Mouse (Mus musculus) stomach, postnatal 0 days (tissue): ENCODE measurements around the gene Sowahb. TPM values are rescaled to one million over a fixed set of nuclear protein-coding genes. Genes with fewer than 3 reads are reported as not detected.
"Not testable (repeated sequence)": the region's sequence is repeated elsewhere in the genome, so short reads cannot be mapped to it uniquely, and the experiment has no call there.

Experiments
- ATAC-seq: fragments of 200-750 bp; cut with Nextera tagmentation; 2 replicates; pipeline ENCODE4 v1.8.0; 2017; ENCODE audit not compliant: low FRiP score, low TSS enrichment
- DNase-seq: peaks from one replicate; pipeline ENCODE4 v3.0.0-alpha.2; 2016; ENCODE audit warnings: low spot score
- H3K27ac ChIP-seq: fragments of 300-500 bp; sonication (generic); replicated peaks from 2 replicates; pipeline ENCODE4 v1.5.1; 2014; ENCODE audit warnings: mild to moderate bottlenecking, control low read depth
- H3K27me3 ChIP-seq: fragments of 300-500 bp; sonication (generic); 2 replicates; pipeline ENCODE4 v1.6.1; 2014; ENCODE audit warnings: low read length; ENCODE audit not compliant: control insufficient read depth, insufficient read depth
- H3K36me3 ChIP-seq: fragments of 300-500 bp; sonication (generic); 2 replicates; pipeline ENCODE4 v1.6.1; 2014; ENCODE audit warnings: low read length, mixed read lengths; ENCODE audit not compliant: control insufficient read depth, insufficient read depth
- H3K4me1 ChIP-seq: fragments of 300-500 bp; sonication (generic); replicated peaks from 2 replicates; pipeline ENCODE4 v1.6.1; 2014; ENCODE audit warnings: antibody characterized with exemption; ENCODE audit not compliant: control insufficient read depth, insufficient read depth
- H3K4me2 ChIP-seq: fragments of 300-500 bp; sonication (generic); replicated peaks from 2 replicates; pipeline ENCODE4 v1.6.1; 2014; ENCODE audit warnings: low read depth, mild to moderate bottlenecking, control low read depth, moderate library complexity
- H3K4me3 ChIP-seq: fragments of 300-500 bp; sonication (generic); 2 replicates; pipeline ENCODE4 v1.5.1; 2014; ENCODE audit warnings: low read depth, low read length, control low read depth
- H3K9ac ChIP-seq: fragments of 300-500 bp; sonication (generic); 2 replicates; pipeline ENCODE4 v1.6.1; 2014; ENCODE audit warnings: mild to moderate bottlenecking, low read length, control low read depth, mixed read lengths
- H3K9me3 ChIP-seq: fragments of 300-500 bp; sonication (generic); 2 replicates; pipeline ENCODE4 v1.6.1; 2016; ENCODE audit warnings: low read length; ENCODE audit not compliant: control insufficient read depth
- CTCF ChIP-seq: IDR thresholded peaks from 2 replicates; pipeline ENCODE4 v1.5.1; 2016; ENCODE audit warnings: antibody characterized with exemption, low read depth, mild to moderate bottlenecking, moderate library complexity
- EP300 ChIP-seq: optimal IDR thresholded peaks from 2 replicates; pipeline ENCODE3; 2016; ENCODE audit warnings: antibody characterized with exemption
- WGBS: fragments of 180-500 bp; shearing (Covaris S2); extraction: QIAGEN DNeasy Blood & Tissue Kit; methylation state at CpG from one replicate; pipeline ENCODE4 v1.1.7; 2014; 5-methylcytosine and 5-hydroxymethylcytosine counted together
- polyA plus RNA-seq: library from polyadenylated mRNA; unstranded; fragments of >200 nt; fragmentation: Nextera tagmentation; extraction: Ambion mirVana; gene quantifications from 2 replicates; pipeline ENCODE4 v1.2.1, GENCODE M21; 2015

Sowahb gene
- polyA plus RNA-seq, 1 experiment from 2014 or later = 1.7 TPM

GRCm38 (mm10) chr5:93027120-93027675, 17.6 kb downstream of the Sowahb start:
- Histone ChIP-seq H3K36me3 (no peaks in the 10 kb centered on the region), H3K9ac (0 out of 2 replicates have a peak overlapping the region, but pooled peaks have one; percentile 45), H3K4me1 (peaks cover 9% of the 10 kb centered on the region), H3K9me3 (no peaks in the 10 kb centered on the region), H3K27ac (peak overlapping the region; percentile 74), H3K27me3 (no peaks in the 10 kb centered on the region), H3K4me3 (no peak overlapping the region), H3K4me2 (0 out of 2 replicates have a peak overlapping the region, but pooled peaks have one; percentile 20)
- DNase-seq = peak; percentile 31
- no peak; the same call in 1 of the 2 replicates for ATAC-seq
- 26% methylated on average over 9 of the region's 9 CpGs for WGBS
- no peak for TF ChIP-seq EP300

DNA sequence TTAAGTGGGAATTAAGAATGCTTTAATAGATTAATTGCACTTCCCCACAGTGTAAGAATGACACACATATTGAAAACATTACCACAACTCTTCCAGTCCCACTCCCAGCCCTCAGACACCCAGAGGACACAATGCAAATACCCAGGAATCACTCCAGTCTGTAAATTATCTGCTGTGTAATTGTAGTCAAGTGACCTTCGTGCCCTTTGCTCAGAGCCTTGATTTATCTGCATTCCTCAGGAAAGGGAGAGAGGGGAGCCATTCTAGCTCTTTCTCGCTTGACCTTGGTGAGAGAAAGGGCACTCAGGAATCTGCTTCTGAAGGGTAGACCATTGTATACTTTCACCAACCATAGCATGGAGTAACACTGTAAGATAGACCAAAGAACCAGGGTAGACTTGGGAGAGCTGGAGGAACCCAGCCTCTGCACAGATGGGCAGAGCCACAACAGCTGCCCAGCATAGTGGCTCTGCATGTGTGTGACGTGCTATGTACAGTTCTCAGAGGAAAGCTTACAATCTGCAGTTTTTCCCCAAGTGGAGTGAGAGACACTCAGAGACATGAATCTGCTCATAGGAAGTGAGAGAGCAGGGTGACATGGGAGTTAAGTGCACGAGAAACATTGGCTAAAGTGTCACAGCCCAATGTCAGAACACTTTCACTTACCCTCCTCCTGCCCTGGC, 18.2 kb downstream of the Sowahb start:
- Histone ChIP-seq H3K9ac (no peak overlapping the region), H3K4me2 (0 out of 2 replicates have a peak overlapping the region, but pooled peaks have one; percentile 20), H3K27me3 (no peaks in the 10 kb centered on the region), H3K4me3 (no peak overlapping the region), H3K9me3 (no peaks in the 10 kb centered on the region), H3K4me1 (peaks cover 9% of the 10 kb centered on the region), H3K36me3 (no peaks in the 10 kb centered on the region), H3K27ac (peak overlapping the region; percentile 74)
- no peak for TF ChIP-seq CTCF
- TF ChIP-seq EP300 = no peak
- WGBS = 46% methylated on average over 4 of the region's 4 CpGs
- DNase-seq (no peak), ATAC-seq (no peak)

DNA sequence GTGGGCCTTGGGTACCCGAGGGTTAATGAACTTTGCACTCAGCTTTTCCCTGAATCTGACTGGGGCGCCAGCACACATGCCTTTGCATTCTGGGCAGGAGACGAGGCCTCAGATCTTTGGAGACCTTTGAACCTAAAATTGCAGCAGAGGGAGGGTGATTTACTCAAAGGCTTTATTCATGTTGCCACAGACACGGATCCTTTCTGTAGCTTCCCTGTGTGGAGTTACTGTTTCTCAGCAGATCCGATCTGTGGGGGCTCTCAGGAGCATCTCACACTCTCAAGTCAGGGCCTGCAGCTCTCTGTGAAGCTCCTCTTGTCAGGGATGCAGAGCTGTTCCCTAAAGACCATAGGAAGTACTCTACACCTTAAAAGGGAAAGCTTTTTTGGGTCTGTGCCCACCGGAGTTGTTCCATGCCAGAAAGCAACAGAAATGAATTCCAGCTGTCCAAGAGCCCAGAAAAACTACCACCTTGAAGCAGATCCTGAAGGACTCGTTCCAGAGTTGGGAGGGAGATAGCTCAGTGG, 20.0 kb downstream of the Sowahb start:
- no peaks in the 10 kb centered on the region for H3K27me3 ChIP-seq
- peak; percentile 42; the same call in 1 of the 2 replicates for ATAC-seq
- H3K27ac ChIP-seq = peak overlapping the region; percentile 56; the same call in 1 of the 2 replicates
- TF ChIP-seq CTCF = no peak
- no peak for TF ChIP-seq EP300
- H3K9ac ChIP-seq = no peak overlapping the region
- H3K9me3 ChIP-seq = no peaks in the 10 kb centered on the region
- H3K36me3 ChIP-seq = no peaks in the 10 kb centered on the region
- 13% methylated on average over 7 of the region's 7 CpGs for WGBS
- peak; percentile 37 for DNase-seq
- no peak overlapping the region for H3K4me2 ChIP-seq
- H3K4me3 ChIP-seq = no peak overlapping the region
- H3K4me1 ChIP-seq = peaks cover 9% of the 10 kb centered on the region

- DNase-seq = no peak
- Histone ChIP-seq H3K27me3 (no peaks in the 10 kb centered on the region), H3K4me1 (peaks cover 9% of the 10 kb centered on the region), H3K9me3 (no peaks in the 10 kb centered on the region), H3K27ac (no peak overlapping the region), H3K9ac (no peak overlapping the region), H3K36me3 (no peaks in the 10 kb centered on the region), H3K4me3 (no peak overlapping the region), H3K4me2 (no peak overlapping the region)
- TF ChIP-seq CTCF (peak; percentile 20; the same call in 1 of the 2 replicates), EP300 (no peak)
- 59% methylated on average over 7 of the region's 7 CpGs for WGBS
- no peak for ATAC-seq
These were observed 22.6 kb downstream of the Sowahb start for GRCm38 (mm10) chr5:93022126-93022797.

- Histone ChIP-seq H3K27me3 (no peaks in the 10 kb centered on the region), H3K9ac (no peak overlapping the region), H3K4me2 (no peak overlapping the region), H3K36me3 (no peaks in the 10 kb centered on the region), H3K4me1 (peaks cover 6% of the 10 kb centered on the region), H3K4me3 (no peak overlapping the region), H3K9me3 (no peaks in the 10 kb centered on the region), H3K27ac (0 out of 2 replicates have a peak overlapping the region, but pooled peaks have one; percentile 24)
- ATAC-seq (peak; percentile 56), DNase-seq (no peak)
- TF ChIP-seq CTCF = no peak
- no peak for TF ChIP-seq EP300
- 56% methylated on average over 6 of the region's 6 CpGs for WGBS
These were observed 24.7 kb downstream of the Sowahb start for GRCm38 (mm10) chr5:93020024-93020666.

DNA sequence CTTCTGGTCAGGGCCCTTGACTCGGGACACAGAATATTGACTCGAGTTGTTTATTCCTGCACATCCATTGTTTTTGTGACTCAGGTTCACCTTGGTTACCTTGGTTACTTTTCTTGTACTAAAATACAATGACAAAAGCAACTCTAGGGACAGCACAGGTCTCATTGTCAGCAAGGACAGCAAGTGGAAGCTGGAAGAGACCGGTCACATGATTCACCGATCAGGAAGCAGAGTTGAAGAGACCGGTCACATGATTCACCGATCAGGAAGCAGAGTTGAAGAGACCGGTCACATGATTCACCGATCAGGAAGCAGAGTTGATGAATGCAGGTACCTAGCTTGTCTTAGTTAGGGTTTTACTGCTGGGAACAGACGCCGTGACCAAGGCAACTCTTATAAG, 25.6 kb downstream of the Sowahb start:
- not testable (repeated sequence) for H3K27me3 ChIP-seq, H3K9me3 ChIP-seq, H3K4me3 ChIP-seq, H3K9ac ChIP-seq, H3K27ac ChIP-seq, H3K4me1 ChIP-seq, H3K4me2 ChIP-seq, H3K36me3 ChIP-seq, DNase-seq
- WGBS = 91% methylated on average over 10 of the region's 10 CpGs
- peak; percentile 27; the same call in 1 of the 2 replicates for ATAC-seq
